Mouse (Mus musculus): ENCODE results near the gene Samhd1.

DNA sequence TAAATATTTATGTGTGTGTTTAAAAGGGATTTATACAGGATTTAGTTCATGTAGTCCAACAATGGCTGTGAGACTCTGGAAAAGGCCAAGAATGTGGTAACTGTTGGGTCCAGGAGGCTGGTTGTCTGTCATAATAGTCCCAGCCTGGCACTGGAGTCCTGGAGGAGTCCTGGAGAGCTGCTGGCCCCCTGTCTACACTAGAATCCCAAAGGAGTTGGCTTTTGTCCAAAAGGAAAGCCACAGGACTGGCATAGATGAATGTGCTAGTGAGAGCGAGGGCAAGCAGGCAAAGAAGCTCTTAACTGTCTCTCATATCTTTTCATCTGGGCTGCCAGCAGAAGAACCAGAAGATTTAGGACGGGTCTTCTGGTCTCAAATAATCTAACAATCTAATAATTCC lies 1.6 kb upstream of the Samhd1 start:
- TF ChIP-seq CTCF (IDR thresholded peaks at IDR 0.05; ENCODE audit: borderline replicate concordance, insufficient read depth, low read length): no peak
- TF ChIP-seq POLR2A (IDR thresholded peaks at IDR 0.05; ENCODE audit: low read depth, low read length): no peak
